Mouse (Mus musculus) megakaryocyte-erythroid progenitor cell, adult 5-6 weeks (primary cell): ENCODE measurements at regions not wholly inside any gene's neighbourhood (a gene's known extent, or its start where the extent isn't known, plus 50 kb on each side); places are given as distances from the start of the nearest gene placed in this dataset.
A peak's percentile ranks its signal among the peaks of the same experiment; 100 is the strongest.

Experiments used
- ATAC-seq: replicated peaks from 2 replicates; pipeline ENCODE4 v1.8.0; 2016; ENCODE audit warnings: mild to moderate bottlenecking, inconsistent platforms; ENCODE audit not compliant: severe bottlenecking, poor library complexity, low FRiP score, low TSS enrichment

- ATAC-seq: no peak
These were observed 234.1 kb upstream of the 4930412O13Rik start for GRCm38 (mm10) chr2:9646963-9647362.

DNA sequence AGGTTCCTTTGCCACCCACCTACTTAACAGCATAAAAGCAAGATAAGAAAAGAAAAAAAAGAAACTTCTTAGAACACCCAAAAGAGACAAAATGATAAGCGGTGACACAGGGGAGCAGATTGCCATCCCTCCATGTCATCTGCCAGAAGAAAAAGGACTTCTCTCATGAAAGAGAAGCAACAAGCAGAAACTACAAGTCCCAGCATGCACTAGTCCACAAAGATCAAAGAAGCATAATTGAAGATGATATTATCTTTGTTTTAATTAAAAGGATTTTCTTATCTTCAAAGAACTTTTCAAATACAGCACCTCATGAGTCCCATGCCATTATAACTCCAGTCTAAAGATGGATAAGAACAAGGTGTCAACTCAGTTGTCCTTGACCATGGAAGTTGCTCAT lies 231.0 kb upstream of the 4930412O13Rik start:
- ATAC-seq: no peak

- no peak for ATAC-seq
These were observed 222.2 kb upstream of the 4930412O13Rik start for GRCm38 (mm10) chr2:9658880-9659279.

- no peak for ATAC-seq
These were observed 211.4 kb upstream of the 4930412O13Rik start for GRCm38 (mm10) chr2:9669621-9670020.

DNA sequence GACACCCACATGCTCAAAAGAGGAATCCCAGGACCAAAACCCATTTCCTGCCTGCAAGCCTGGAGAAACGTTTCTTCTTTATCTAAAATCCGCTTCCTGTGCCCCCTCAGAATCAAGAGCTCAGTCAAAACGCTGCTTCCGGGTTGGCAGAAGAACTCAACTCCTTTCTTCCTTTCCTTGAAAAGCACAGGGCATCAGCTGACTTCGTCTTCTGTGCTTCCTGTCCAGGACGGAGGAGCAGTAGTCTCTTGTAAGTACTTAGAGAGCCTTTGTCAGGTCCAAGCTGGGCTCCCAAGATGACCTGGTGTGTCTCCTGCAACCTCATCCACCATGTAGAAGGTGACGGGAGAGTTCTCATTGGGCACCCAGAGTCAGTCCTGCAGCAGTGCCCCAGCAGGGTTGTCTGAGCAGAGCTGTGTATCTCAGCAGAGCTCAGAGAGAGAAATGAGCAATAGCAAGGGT lies 199.3 kb upstream of the 4930412O13Rik start:
- ATAC-seq: no peak

- no peak for ATAC-seq
These were observed 197.3 kb upstream of the 4930412O13Rik start for GRCm38 (mm10) chr2:9683673-9684210.

GRCm38 (mm10) chr2:9688176-9688575 lies 192.9 kb upstream of the 4930412O13Rik start:
- peak; percentile 66 for ATAC-seq

- no peak for ATAC-seq
These were observed 191.5 kb upstream of the 4930412O13Rik start for GRCm38 (mm10) chr2:9689518-9689917.

- no peak for ATAC-seq
These were observed 189.5 kb upstream of the 4930412O13Rik start for GRCm38 (mm10) chr2:9691506-9691905.

- no peak for ATAC-seq
These were observed 189.1 kb upstream of the 4930412O13Rik start for GRCm38 (mm10) chr2:9691906-9692305.

GRCm38 (mm10) chr2:9693351-9693750 lies 187.7 kb upstream of the 4930412O13Rik start:
- no peak for ATAC-seq

- ATAC-seq: no peak
These were observed 186.9 kb upstream of the 4930412O13Rik start for GRCm38 (mm10) chr2:9694178-9694577.

- no peak for ATAC-seq
These were observed 183.3 kb upstream of the 4930412O13Rik start for GRCm38 (mm10) chr2:9697591-9698345.

GRCm38 (mm10) chr2:9704266-9704665 lies 176.8 kb upstream of the 4930412O13Rik start:
- ATAC-seq: no peak

- no peak for ATAC-seq
These were observed 171.6 kb upstream of the 4930412O13Rik start for GRCm38 (mm10) chr2:9709466-9709865.

DNA sequence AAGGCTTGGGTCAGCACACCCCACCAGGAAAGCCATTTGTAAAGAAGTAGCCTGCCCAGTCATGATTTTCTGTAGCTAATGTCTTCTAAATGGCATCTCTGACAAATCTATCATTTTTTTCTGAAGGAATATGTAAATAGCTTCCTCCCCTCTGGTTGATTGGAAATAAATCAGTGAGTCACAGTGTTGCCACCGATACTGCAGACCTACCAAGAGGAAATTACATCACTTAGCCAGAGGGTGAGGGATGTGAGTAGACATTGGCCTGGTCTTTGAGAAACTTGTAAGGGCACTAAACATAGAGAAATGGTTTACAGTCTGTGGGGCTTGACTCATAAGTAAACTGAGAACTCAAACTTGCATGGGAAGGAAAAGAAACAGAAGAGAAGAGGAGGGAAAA lies 163.1 kb upstream of the 4930412O13Rik start:
- ATAC-seq: no peak

DNA sequence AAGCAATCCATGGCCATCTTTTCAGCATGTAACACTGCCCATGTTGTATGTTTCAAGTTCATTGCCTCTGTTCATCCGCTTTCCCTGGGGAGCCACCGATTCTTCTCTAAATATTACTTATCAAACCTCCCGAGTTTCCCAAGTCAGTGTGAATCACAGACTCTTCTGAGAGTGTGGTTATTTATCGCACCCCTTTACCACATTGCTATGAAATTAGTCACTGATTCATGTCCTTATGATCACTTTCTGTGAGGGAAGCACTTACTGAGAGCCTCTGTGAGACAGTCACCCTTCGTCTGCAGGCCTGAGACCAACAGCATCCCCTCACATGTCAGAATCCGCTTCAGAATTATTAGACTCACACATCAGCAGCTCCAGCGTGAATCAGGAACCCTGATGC lies 147.8 kb upstream of the 4930412O13Rik start:
- ATAC-seq: no peak

DNA sequence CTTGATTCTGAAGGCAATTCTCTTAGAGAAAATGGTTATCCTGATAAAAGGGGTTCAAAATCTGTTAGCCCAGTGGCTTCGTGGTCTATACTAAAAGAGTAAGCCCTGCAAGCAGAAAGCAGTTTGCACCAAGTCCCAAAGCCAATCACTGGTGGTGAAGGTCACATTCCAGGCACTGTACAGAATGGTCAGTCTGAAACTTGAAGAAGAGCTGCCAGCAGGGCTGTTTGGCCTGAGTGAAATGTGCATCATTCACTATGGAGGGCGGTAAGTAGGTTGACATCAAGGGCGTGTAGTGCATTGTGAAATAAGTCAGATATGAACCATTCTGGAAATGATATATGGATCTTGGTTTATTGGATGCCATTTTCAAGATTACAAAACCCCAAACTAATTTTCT lies 136.9 kb upstream of the 4930412O13Rik start:
- ATAC-seq: no peak

- no peak for ATAC-seq
These were observed 130.9 kb upstream of the 4930412O13Rik start for GRCm38 (mm10) chr2:9749829-9750788.

- no peak for ATAC-seq
These were observed 127.4 kb upstream of the 4930412O13Rik start for GRCm38 (mm10) chr2:9753691-9754090.
